Mouse (Mus musculus) stomach, postnatal 0 days (tissue): ENCODE measurements around the gene Prm1.

ENCODE experiments used
- CTCF ChIP-seq: IDR thresholded peaks from 2 replicates; pipeline ENCODE4 v1.5.1; 2016; ENCODE audit warnings: antibody characterized with exemption, low read depth, mild to moderate bottlenecking, moderate library complexity
- EP300 ChIP-seq: optimal IDR thresholded peaks from 2 replicates; pipeline ENCODE3; 2016; ENCODE audit warnings: antibody characterized with exemption

- no peak; the same call in 1 of the 2 replicates for TF ChIP-seq CTCF
- no peak for TF ChIP-seq EP300
Observed at GRCm38 (mm10) chr16:10787548-10788058, 18.0 kb downstream of the Prm1 start.
